Mouse (Mus musculus) heart, postnatal 14 days (tissue): ENCODE results near the gene Acod1. TPM values are rescaled to one million over a fixed set of nuclear protein-coding genes. Genes with fewer than 3 reads are reported as not detected.

Experiments
- DNase-seq, 2 experiments: peaks; one replicate each; pipeline ENCODE4 v3.0.0; 2021 to 2022
- intact Hi-C: fragments of 180-260 bp; cut with DNase I; formaldehyde crosslinking; loops from one replicate; pipeline ENCODE4 v1.15.1; 2025
- total RNA-seq, 2 experiments: library from RNA; stranded (reverse); gene quantifications; 2 replicates each; pipeline ENCODE4 v1.2.3; 2021

Acod1 gene
- total RNA-seq, 2 experiments from 2014 or later, result 0.10 TPM; not detected in 1

- DNase-seq, result peak; percentile 93 to 94
- intact Hi-C loops, result no loop called here
Measured at GRCm38 (mm10) chr14:103099238-103099933, 52.6 kb downstream of the Acod1 start, which contains the start of gene Fbxl3. TSS of gene Fbxl3 (minus strand) at chr14:103099566.

- no peak for DNase-seq
- intact Hi-C loops, result no loop called here
Measured at GRCm38 (mm10) chr14:103100296-103100695, 53.5 kb downstream of the Acod1 start.

- intact Hi-C loops, result no loop called here
- no peak for DNase-seq
Measured at GRCm38 (mm10) chr14:103101171-103101570, 54.4 kb downstream of the Acod1 start.

GRCm38 (mm10) chr14:103102246-103102645, 55.5 kb downstream of the Acod1 start:
- no peak for DNase-seq
- intact Hi-C loops, result no loop called here

GRCm38 (mm10) chr14:103102731-103103335, 56.1 kb downstream of the Acod1 start:
- no peak for DNase-seq
- intact Hi-C loops, result no loop called here

Other genes starting within 250 kb of the Acod1 start
- 10 to 100 TPM; 29.7 to 29.8 TPM for gene Kctd12, start 64.3 kb upstream of the Acod1 start, total RNA-seq
- gene Cln5, start 23.2 kb downstream of the Acod1 start, total RNA-seq, result 10 to 100 TPM; 16.4 to 17.9 TPM
- 10 to 100 TPM; 53.9 to 60.1 TPM for gene Fbxl3, start 52.6 kb downstream of the Acod1 start, total RNA-seq